Mouse (Mus musculus): ENCODE results near the gene Mettl27.

DNA sequence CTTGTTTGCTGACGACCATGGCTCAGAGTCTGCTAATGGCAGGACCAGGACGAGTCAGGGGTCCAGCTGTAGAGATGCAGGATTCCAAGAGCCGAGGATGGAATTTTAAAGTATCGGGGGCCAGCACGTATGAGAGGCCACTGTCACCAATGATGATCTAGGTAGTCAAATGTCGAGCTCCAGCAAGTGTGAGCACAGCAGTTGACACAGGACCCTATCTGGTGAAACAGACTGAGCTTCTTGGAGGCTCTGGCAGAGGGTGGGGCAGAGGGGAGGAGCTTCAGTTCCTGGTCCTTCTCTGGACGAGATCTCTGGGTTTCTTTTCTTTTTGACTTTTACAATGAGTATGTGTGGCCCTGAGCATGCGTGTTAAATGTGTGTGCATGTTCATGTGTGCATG, 16.9 kb upstream of the Mettl27 start, which contains the start of gene Cldn13:
- TF ChIP-seq CTCF (IDR thresholded peaks at IDR 0.05; ENCODE audit: extremely low read depth, insufficient read depth, low read length) (no peak), POLR2A (IDR thresholded peaks at IDR 0.05; ENCODE audit: extremely low read depth, insufficient read depth, low read length) (no peak)

All from cortical plate, adult 2 months (tissue).